Mouse (Mus musculus): ENCODE results near the gene Eif5. TPM values are rescaled to one million over a fixed set of nuclear protein-coding genes. Genes with fewer than 3 reads are reported as not detected.

Gene Eif5
- polyA plus RNA-seq, 1 experiment: 100 TPM

DNA sequence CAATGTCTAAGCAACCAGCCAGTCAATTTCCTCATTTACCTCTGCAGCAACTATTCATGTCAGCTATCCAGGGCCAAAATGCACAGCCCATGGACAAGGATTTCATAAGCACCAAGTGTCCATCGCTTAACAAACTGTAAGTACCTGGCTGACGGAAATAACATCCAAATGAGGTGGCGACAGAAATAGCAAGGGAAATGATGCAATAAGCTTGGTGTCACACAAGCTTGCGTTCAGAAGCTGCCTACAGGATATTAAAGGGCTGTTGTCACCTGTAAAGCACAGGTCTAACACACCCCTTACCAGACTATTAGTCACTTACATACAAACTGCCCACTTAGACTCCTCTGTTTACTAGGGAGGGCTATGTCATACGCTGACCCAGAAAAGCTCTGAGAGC lies 2.1 kb upstream of the Eif5 start:
- no peak for TF ChIP-seq CTCF (IDR thresholded peaks at IDR 0.05; ENCODE audit: extremely low read depth, insufficient read depth, insufficient read length, insufficient replicate concordance)
- no peak for TF ChIP-seq POLR2A (IDR thresholded peaks at IDR 0.05; ENCODE audit: low read depth, low read length)
- 47% methylated on average over 5 of the region's 5 CpGs for WGBS
- peaks cover 12% of the 10 kb centered on the region for H3K36me3 ChIP-seq (ENCODE audit: control insufficient read depth, insufficient read depth, low read length)
- DNase-seq (ENCODE audit: low read depth in 1 of 2, low spot score in 2 of 2): no peak
- H3K27me3 ChIP-seq (ENCODE audit: control insufficient read depth, insufficient read depth, low read length): no peaks in the 10 kb centered on the region
- no peak overlapping the region for H3K4me3 ChIP-seq (ENCODE audit: extremely low read depth, insufficient read depth, insufficient read length)
- no peak overlapping the region; the same call in 1 of the 2 replicates for H3K27ac ChIP-seq (ENCODE audit: insufficient read depth, low read length)
- H3K4me1 ChIP-seq (ENCODE audit: control insufficient read depth, insufficient read depth, insufficient read length): peaks cover 8% of the 10 kb centered on the region

DNA sequence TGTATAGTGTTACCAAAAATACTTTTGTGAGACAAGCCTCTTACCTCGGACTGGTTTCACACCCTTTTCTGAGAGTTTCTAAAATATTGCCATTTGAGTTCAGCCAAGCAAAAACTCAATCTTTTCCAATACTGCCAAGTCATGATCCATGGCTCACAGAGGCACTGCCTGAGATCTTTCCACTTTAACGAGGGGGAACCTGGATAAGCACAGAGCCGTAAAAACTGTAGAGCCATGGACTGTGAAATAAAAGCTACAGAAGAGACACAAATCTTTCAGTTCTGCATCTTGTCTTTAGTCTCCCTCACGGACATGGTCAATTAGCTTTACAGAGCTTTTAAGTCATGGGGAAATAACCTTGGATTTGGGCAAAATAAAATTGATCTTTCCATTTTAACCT lies 1.1 kb upstream of the Eif5 start:
- peaks cover 13% of the 10 kb centered on the region for H3K36me3 ChIP-seq (ENCODE audit: control insufficient read depth, insufficient read depth, low read length)
- DNase-seq (ENCODE audit: low read depth in 1 of 2, low spot score in 2 of 2): no peak
- H3K4me3 ChIP-seq (ENCODE audit: extremely low read depth, insufficient read depth, insufficient read length): no peak overlapping the region
- no peaks in the 10 kb centered on the region for H3K27me3 ChIP-seq (ENCODE audit: control insufficient read depth, insufficient read depth, low read length)
- 35% methylated on average over 4 of the region's 4 CpGs for WGBS
- H3K4me1 ChIP-seq (ENCODE audit: control insufficient read depth, insufficient read depth, insufficient read length): peaks cover 8% of the 10 kb centered on the region
- no peak for TF ChIP-seq CTCF (IDR thresholded peaks at IDR 0.05; ENCODE audit: extremely low read depth, insufficient read depth, insufficient read length, insufficient replicate concordance)
- no peak for TF ChIP-seq POLR2A (IDR thresholded peaks at IDR 0.05; ENCODE audit: low read depth, low read length)
- no peak overlapping the region for H3K27ac ChIP-seq (ENCODE audit: insufficient read depth, low read length)

DNA sequence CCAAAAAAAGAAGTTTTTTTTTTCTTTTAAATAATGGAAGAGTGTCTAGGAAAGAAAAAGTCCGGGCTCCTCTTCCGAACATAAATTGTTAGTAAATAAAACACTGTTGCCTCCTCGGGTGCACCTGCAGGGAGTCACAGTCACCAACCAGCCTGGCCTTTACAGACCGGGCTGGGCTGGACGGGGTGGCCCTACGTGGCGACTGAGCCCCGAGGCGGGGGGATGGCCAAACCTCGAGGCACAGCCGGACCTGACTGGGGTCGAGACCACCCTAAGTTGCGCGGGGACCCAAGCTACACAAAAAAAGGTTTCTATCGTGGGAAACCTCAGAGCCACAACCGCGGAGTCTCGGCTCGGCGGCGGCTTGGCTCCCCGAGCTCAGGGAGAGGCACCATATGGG lies 475 bp upstream of the Eif5 start:
- Histone ChIP-seq H3K4me1 (ENCODE audit: control insufficient read depth, insufficient read depth, insufficient read length) (peaks cover 8% of the 10 kb centered on the region), H3K36me3 (ENCODE audit: control insufficient read depth, insufficient read depth, low read length) (peaks cover 18% of the 10 kb centered on the region), H3K27ac (ENCODE audit: insufficient read depth, low read length) (peak overlapping the region; percentile 94), H3K27me3 (ENCODE audit: control insufficient read depth, insufficient read depth, low read length) (no peaks in the 10 kb centered on the region), H3K4me3 (ENCODE audit: extremely low read depth, insufficient read depth, insufficient read length) (peak overlapping the region; percentile 96)
- TF ChIP-seq CTCF (IDR thresholded peaks at IDR 0.05; ENCODE audit: extremely low read depth, insufficient read depth, insufficient read length, insufficient replicate concordance) (no peak), POLR2A (IDR thresholded peaks at IDR 0.05; ENCODE audit: low read depth, low read length) (no peak)
- no peak for DNase-seq (ENCODE audit: low read depth in 1 of 2, low spot score in 2 of 2)
- WGBS: under 1% methylated on average over 22 of the region's 22 CpGs

GRCm38 (mm10) chr12:111538292-111539040 lies 650 bp downstream of the Eif5 start:
- Histone ChIP-seq H3K27ac (ENCODE audit: insufficient read depth, low read length) (peak overlapping the region; percentile 98), H3K4me3 (ENCODE audit: extremely low read depth, insufficient read depth, insufficient read length) (peak overlapping the region; percentile 90), H3K36me3 (ENCODE audit: control insufficient read depth, insufficient read depth, low read length) (peaks cover 24% of the 10 kb centered on the region), H3K4me1 (ENCODE audit: control insufficient read depth, insufficient read depth, insufficient read length) (peaks cover 8% of the 10 kb centered on the region), H3K27me3 (ENCODE audit: control insufficient read depth, insufficient read depth, low read length) (no peaks in the 10 kb centered on the region)
- peak; percentile 59 to 67 for DNase-seq (ENCODE audit: low read depth in 1 of 2, low spot score in 2 of 2)
- TF ChIP-seq POLR2A (IDR thresholded peaks at IDR 0.05; ENCODE audit: low read depth, low read length) (no peak), CTCF (IDR thresholded peaks at IDR 0.05; ENCODE audit: extremely low read depth, insufficient read depth, insufficient read length, insufficient replicate concordance) (no peak)
- WGBS: under 1% methylated on average over 95 of the region's 111 CpGs

GRCm38 (mm10) chr12:111539041-111539345 lies 1.2 kb downstream of the Eif5 start:
- TF ChIP-seq CTCF (IDR thresholded peaks at IDR 0.05; ENCODE audit: extremely low read depth, insufficient read depth, insufficient read length, insufficient replicate concordance): no peak
- TF ChIP-seq POLR2A (IDR thresholded peaks at IDR 0.05; ENCODE audit: low read depth, low read length): no peak
- 1% methylated on average over 18 of the region's 18 CpGs for WGBS

DNA sequence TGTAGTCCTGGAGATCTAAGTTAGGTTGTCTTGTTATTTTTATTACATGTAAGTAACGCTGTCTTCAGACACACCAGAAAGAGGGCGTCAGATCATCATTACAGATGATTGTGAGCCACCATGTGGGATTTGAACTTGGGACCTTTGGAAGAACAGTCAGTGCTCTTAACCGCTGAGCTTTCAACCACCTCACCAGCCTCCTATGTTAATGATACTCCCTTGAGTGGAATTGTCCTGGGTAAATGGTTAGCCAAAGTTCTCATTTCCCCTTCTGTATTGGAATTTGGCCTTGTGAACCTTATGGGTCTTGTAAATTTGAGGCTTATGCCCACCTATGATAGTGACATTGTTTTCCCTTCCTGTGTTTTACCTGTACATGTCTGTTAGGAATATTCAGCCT lies 9.3 kb downstream of the Eif5 start:
- no peaks in the 10 kb centered on the region for H3K4me1 ChIP-seq (ENCODE audit: control insufficient read depth, insufficient read depth, insufficient read length)
- H3K4me3 ChIP-seq (ENCODE audit: extremely low read depth, insufficient read depth, insufficient read length): no peak overlapping the region
- DNase-seq (ENCODE audit: low read depth in 1 of 2, low spot score in 2 of 2): no peak
- H3K27ac ChIP-seq (ENCODE audit: insufficient read depth, low read length): no peak overlapping the region
- H3K36me3 ChIP-seq (ENCODE audit: control insufficient read depth, insufficient read depth, low read length): peaks cover 27% of the 10 kb centered on the region
- 97% methylated on average over 3 of the region's 3 CpGs for WGBS
- no peaks in the 10 kb centered on the region for H3K27me3 ChIP-seq (ENCODE audit: control insufficient read depth, insufficient read depth, low read length)
- TF ChIP-seq CTCF (IDR thresholded peaks at IDR 0.05; ENCODE audit: extremely low read depth, insufficient read depth, insufficient read length, insufficient replicate concordance) (no peak), POLR2A (IDR thresholded peaks at IDR 0.05; ENCODE audit: low read depth, low read length) (no peak)

More at GRCm38 (mm10) chr12:111539041-111539345, 1.2 kb downstream of the Eif5 start:
- no peaks in the 10 kb centered on the region for H3K27me3 ChIP-seq (ENCODE audit: control insufficient read depth, insufficient read depth, low read length)
- H3K4me1 ChIP-seq (ENCODE audit: control insufficient read depth, insufficient read depth, insufficient read length): peaks cover 8% of the 10 kb centered on the region
- H3K4me3 ChIP-seq (ENCODE audit: extremely low read depth, insufficient read depth, insufficient read length): peak overlapping the region; percentile 90
- DNase-seq (ENCODE audit: low read depth in 1 of 2, low spot score in 2 of 2): no peak
- peaks cover 28% of the 10 kb centered on the region for H3K36me3 ChIP-seq (ENCODE audit: control insufficient read depth, insufficient read depth, low read length)
- peak overlapping the region; percentile 98 for H3K27ac ChIP-seq (ENCODE audit: insufficient read depth, low read length)

DNA sequence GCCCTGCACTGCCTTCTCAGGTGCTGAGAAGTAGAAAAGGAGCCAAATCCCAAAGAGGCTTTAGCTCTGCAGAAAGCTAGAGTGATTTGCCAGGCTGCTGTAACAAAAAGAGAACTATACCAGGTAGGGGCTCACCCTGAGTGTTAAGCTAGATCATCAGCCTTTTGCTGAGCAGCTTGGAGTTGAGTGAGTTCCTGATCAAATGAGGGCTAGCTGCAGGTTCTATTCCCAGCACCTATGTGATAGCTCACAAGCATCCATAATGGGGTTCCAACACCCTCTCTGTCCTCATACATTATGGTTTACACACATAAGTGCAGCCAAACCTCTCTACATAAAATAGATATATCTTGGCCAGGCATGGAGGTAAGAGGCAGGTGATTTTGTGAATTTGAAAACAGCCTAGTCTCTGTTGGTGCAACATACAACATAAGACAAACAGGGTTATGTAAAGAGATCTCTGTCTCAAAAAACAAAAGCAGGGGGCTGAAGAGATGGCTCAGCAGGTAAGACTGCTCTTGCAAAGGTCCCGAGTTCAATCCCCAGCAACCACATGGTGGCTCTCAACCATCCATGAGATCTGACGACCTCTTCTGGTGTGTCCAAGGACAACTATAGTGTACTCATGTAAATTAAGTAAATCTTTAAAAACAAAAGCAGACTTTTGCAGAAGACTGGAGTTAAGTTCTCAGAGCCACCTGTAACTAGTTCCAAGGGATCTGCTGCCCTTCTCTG lies 10.9 kb downstream of the Eif5 start:
- peaks cover 16% of the 10 kb centered on the region for H3K36me3 ChIP-seq (ENCODE audit: control insufficient read depth, insufficient read depth, low read length)
- H3K4me3 ChIP-seq (ENCODE audit: extremely low read depth, insufficient read depth, insufficient read length): no peak overlapping the region
- H3K27me3 ChIP-seq (ENCODE audit: control insufficient read depth, insufficient read depth, low read length): no peaks in the 10 kb centered on the region
- H3K27ac ChIP-seq (ENCODE audit: insufficient read depth, low read length): no peak overlapping the region
- no peak for DNase-seq (ENCODE audit: low read depth in 1 of 2, low spot score in 2 of 2)
- no peaks in the 10 kb centered on the region for H3K4me1 ChIP-seq (ENCODE audit: control insufficient read depth, insufficient read depth, insufficient read length)
- WGBS: 78% methylated on average over 2 of the region's 2 CpGs
- no peak for TF ChIP-seq CTCF (IDR thresholded peaks at IDR 0.05; ENCODE audit: extremely low read depth, insufficient read depth, insufficient read length, insufficient replicate concordance)
- TF ChIP-seq POLR2A (IDR thresholded peaks at IDR 0.05; ENCODE audit: low read depth, low read length): no peak
